Mouse (Mus musculus): ENCODE data around the gene Cbx4. TPM values are rescaled to one million over a fixed set of nuclear protein-coding genes. Genes with fewer than 3 reads are reported as not detected.
A peak's percentile ranks its signal among the peaks of the same experiment; 100 is the strongest.

The Cbx4 gene
- polyA plus RNA-seq, 1 experiment from 2014 or later: 2.4 TPM

GRCm38 (mm10) chr11:119090961-119091597 is 5.1 kb upstream of the Cbx4 start:
- ATAC-seq (ENCODE audit: low read depth) (peak; percentile 47), DNase-seq (no peak)
- H3K27me3 ChIP-seq: peaks cover 95% of the 10 kb centered on the region
- H3K9ac ChIP-seq: peak overlapping the region; percentile 53; the same call in 1 of the 2 replicates
- peaks cover 39% of the 10 kb centered on the region for H3K4me1 ChIP-seq (replicated peaks)
- H3K4me3 ChIP-seq (replicated peaks): peak overlapping the region; percentile 47
- H3K9me3 ChIP-seq (replicated peaks): no peaks in the 10 kb centered on the region
- no peaks in the 10 kb centered on the region for H3K36me3 ChIP-seq
- under 1% methylated on average over 42 of the region's 42 CpGs for WGBS (ENCODE audit: insufficient replicate concordance)
- no peak overlapping the region for H3K27ac ChIP-seq
- peak overlapping the region; percentile 60 for H3K4me2 ChIP-seq

- DNase-seq (no peak), ATAC-seq (ENCODE audit: low read depth) (no peak)
- H3K9me3 ChIP-seq (replicated peaks): no peaks in the 10 kb centered on the region
- peak overlapping the region; percentile 47 for H3K4me3 ChIP-seq (replicated peaks)
- peaks cover 39% of the 10 kb centered on the region for H3K4me1 ChIP-seq (replicated peaks)
- no peaks in the 10 kb centered on the region for H3K36me3 ChIP-seq
- peaks cover 95% of the 10 kb centered on the region for H3K27me3 ChIP-seq
- 1% methylated on average over 70 of the region's 75 CpGs for WGBS (ENCODE audit: insufficient replicate concordance)
- peak overlapping the region; percentile 60 for H3K4me2 ChIP-seq
- peak overlapping the region; percentile 53; the same call in 1 of the 2 replicates for H3K9ac ChIP-seq
- no peak overlapping the region for H3K27ac ChIP-seq
Observed at GRCm38 (mm10) chr11:119090076-119090960, 4.3 kb upstream of the Cbx4 start.

- 1% methylated on average over 41 of the region's 41 CpGs for WGBS (ENCODE audit: insufficient replicate concordance)
- no peaks in the 10 kb centered on the region for H3K36me3 ChIP-seq
- DNase-seq (no peak), ATAC-seq (ENCODE audit: low read depth) (no peak)
- H3K9ac ChIP-seq: no peak overlapping the region
- no peaks in the 10 kb centered on the region for H3K9me3 ChIP-seq (replicated peaks)
- no peak overlapping the region for H3K27ac ChIP-seq
- H3K4me3 ChIP-seq (replicated peaks): peak overlapping the region; percentile 47
- H3K27me3 ChIP-seq: peaks cover 96% of the 10 kb centered on the region
- peak overlapping the region; percentile 60 for H3K4me2 ChIP-seq
- peaks cover 43% of the 10 kb centered on the region for H3K4me1 ChIP-seq (replicated peaks)
Observed at GRCm38 (mm10) chr11:119089235-119090075, 3.4 kb upstream of the Cbx4 start.

- Histone ChIP-seq H3K4me2 (no peak overlapping the region), H3K27ac (no peak overlapping the region), H3K4me1 (replicated peaks) (peaks cover 52% of the 10 kb centered on the region)
Observed at GRCm38 (mm10) chr11:119088391-119089234, 2.6 kb upstream of the Cbx4 start.

GRCm38 (mm10) chr11:119087301-119088082 is 1.5 kb upstream of the Cbx4 start:
- Histone ChIP-seq H3K4me3 (replicated peaks) (0 out of 2 replicates have a peak overlapping the region, but pooled peaks have one; percentile 6), H3K27ac (no peak overlapping the region), H3K4me1 (replicated peaks) (peaks cover 63% of the 10 kb centered on the region), H3K9me3 (replicated peaks) (no peaks in the 10 kb centered on the region), H3K4me2 (peak overlapping the region; percentile 33), H3K27me3 (peaks cover 100% of the 10 kb centered on the region), H3K36me3 (no peaks in the 10 kb centered on the region), H3K9ac (no peak overlapping the region)
- ATAC-seq (ENCODE audit: low read depth) (no peak), DNase-seq (no peak)
- 3% methylated on average over 35 of the region's 35 CpGs for WGBS (ENCODE audit: insufficient replicate concordance)

More at GRCm38 (mm10) chr11:119088391-119089234, 2.6 kb upstream of the Cbx4 start:
- no peak for ATAC-seq (ENCODE audit: low read depth)
- WGBS (ENCODE audit: insufficient replicate concordance): 1% methylated on average over 28 of the region's 28 CpGs
- Histone ChIP-seq H3K27me3 (peaks cover 98% of the 10 kb centered on the region), H3K4me3 (replicated peaks) (no peak overlapping the region), H3K9ac (no peak overlapping the region), H3K36me3 (no peaks in the 10 kb centered on the region), H3K9me3 (replicated peaks) (no peaks in the 10 kb centered on the region)
- no peak for DNase-seq

GRCm38 (mm10) chr11:119085279-119086062 is 550 bp downstream of the Cbx4 start:
- Histone ChIP-seq H3K4me2 (peak overlapping the region; percentile 79), H3K27ac (peak overlapping the region; percentile 84), H3K27me3 (peaks cover 100% of the 10 kb centered on the region), H3K4me3 (replicated peaks) (peak overlapping the region; percentile 71), H3K9me3 (replicated peaks) (no peaks in the 10 kb centered on the region), H3K36me3 (peaks cover 19% of the 10 kb centered on the region), H3K9ac (peak overlapping the region; percentile 81), H3K4me1 (replicated peaks) (peaks cover 72% of the 10 kb centered on the region)
- DNase-seq (no peak), ATAC-seq (ENCODE audit: low read depth) (peak; percentile 17)
- under 1% methylated on average over 64 of the region's 66 CpGs for WGBS (ENCODE audit: insufficient replicate concordance)

- DNase-seq (no peak), ATAC-seq (ENCODE audit: low read depth) (no peak)
- Histone ChIP-seq H3K4me1 (replicated peaks) (peaks cover 67% of the 10 kb centered on the region), H3K27me3 (peaks cover 95% of the 10 kb centered on the region), H3K9ac (peak overlapping the region; percentile 81), H3K4me3 (replicated peaks) (peak overlapping the region; percentile 71), H3K27ac (peak overlapping the region; percentile 84), H3K36me3 (peaks cover 20% of the 10 kb centered on the region), H3K4me2 (peak overlapping the region; percentile 79), H3K9me3 (replicated peaks) (no peaks in the 10 kb centered on the region)
- 3% methylated on average over 18 of the region's 18 CpGs for WGBS (ENCODE audit: insufficient replicate concordance)
Observed at GRCm38 (mm10) chr11:119084446-119085278, 1.4 kb downstream of the Cbx4 start.

GRCm38 (mm10) chr11:119083724-119084445 is 2.1 kb downstream of the Cbx4 start:
- H3K4me1 ChIP-seq (replicated peaks): peaks cover 68% of the 10 kb centered on the region
- no peaks in the 10 kb centered on the region for H3K9me3 ChIP-seq (replicated peaks)
- peak overlapping the region; percentile 71 for H3K4me3 ChIP-seq (replicated peaks)
- no peak for DNase-seq
- peak overlapping the region; percentile 79 for H3K4me2 ChIP-seq
- no peak overlapping the region for H3K27ac ChIP-seq
- H3K27me3 ChIP-seq: peaks cover 89% of the 10 kb centered on the region
- H3K9ac ChIP-seq: peak overlapping the region; percentile 81
- peaks cover 23% of the 10 kb centered on the region for H3K36me3 ChIP-seq
- no peak for ATAC-seq (ENCODE audit: low read depth)
- 5% methylated on average over 28 of the region's 28 CpGs for WGBS (ENCODE audit: insufficient replicate concordance)

All from liver, embryonic 13.5 days (tissue).